Mouse (Mus musculus) limb, embryonic 15.5 days (tissue): ENCODE measurements around the gene Fgfr2. TPM values are rescaled to one million over a fixed set of nuclear protein-coding genes. Genes with fewer than 3 reads are reported as not detected.
A peak's percentile ranks its signal among the peaks of the same experiment; 100 is the strongest.

Experiments
- ATAC-seq: fragments of 200-750 bp; cut with Nextera tagmentation; 2 replicates; pipeline ENCODE4 v1.8.0; 2017; ENCODE audit warnings: low read depth, moderate TSS enrichment; ENCODE audit not compliant: insufficient number of reproducible peaks, low FRiP score, low TSS enrichment
- H3K27ac ChIP-seq: fragments of 300-500 bp; sonication (generic); 2 replicates; pipeline ENCODE4 v1.5.1; 2015; ENCODE audit warnings: moderate library complexity, mild to moderate bottlenecking, inconsistent platforms
- H3K27me3 ChIP-seq: fragments of 300-500 bp; sonication (generic); 2 replicates; pipeline ENCODE4 v1.6.1; 2015; ENCODE audit warnings: inconsistent platforms
- H3K36me3 ChIP-seq: fragments of 300-500 bp; sonication (generic); 2 replicates; pipeline ENCODE4 v1.6.1; 2015; ENCODE audit warnings: inconsistent platforms
- H3K4me1 ChIP-seq: fragments of 300-500 bp; sonication (generic); 2 replicates; pipeline ENCODE4 v1.6.1; 2015; ENCODE audit warnings: inconsistent platforms
- H3K4me2 ChIP-seq: fragments of 300-500 bp; sonication (generic); 2 replicates; pipeline ENCODE4 v1.6.1; 2015; ENCODE audit warnings: mild to moderate bottlenecking, inconsistent platforms
- H3K4me3 ChIP-seq: fragments of 300-500 bp; sonication (generic); 2 replicates; pipeline ENCODE4 v1.5.1; 2015; ENCODE audit warnings: mild to moderate bottlenecking, inconsistent platforms
- H3K9ac ChIP-seq: fragments of 300-500 bp; sonication (generic); 2 replicates; pipeline ENCODE4 v1.6.1; 2015; ENCODE audit warnings: inconsistent platforms
- H3K9me3 ChIP-seq: fragments of 300-500 bp; sonication (generic); 2 replicates; pipeline ENCODE4 v1.6.1; 2016; ENCODE audit warnings: inconsistent platforms
- WGBS: fragments of 180-500 bp; shearing (Covaris S2); methylation state at CpG from one replicate; pipeline ENCODE4 v1.1.7; 2015; 5-methylcytosine and 5-hydroxymethylcytosine counted together
- polyA plus RNA-seq: library from polyadenylated mRNA; unstranded; fragments of >200 nt; fragmentation: Nextera tagmentation; extraction: Ambion mirVana; gene quantifications from 2 replicates; pipeline ENCODE4 v1.2.1, GENCODE M21; 2015

Gene Fgfr2
- polyA plus RNA-seq, 1 experiment from 2014 or later, result 101 TPM

DNA sequence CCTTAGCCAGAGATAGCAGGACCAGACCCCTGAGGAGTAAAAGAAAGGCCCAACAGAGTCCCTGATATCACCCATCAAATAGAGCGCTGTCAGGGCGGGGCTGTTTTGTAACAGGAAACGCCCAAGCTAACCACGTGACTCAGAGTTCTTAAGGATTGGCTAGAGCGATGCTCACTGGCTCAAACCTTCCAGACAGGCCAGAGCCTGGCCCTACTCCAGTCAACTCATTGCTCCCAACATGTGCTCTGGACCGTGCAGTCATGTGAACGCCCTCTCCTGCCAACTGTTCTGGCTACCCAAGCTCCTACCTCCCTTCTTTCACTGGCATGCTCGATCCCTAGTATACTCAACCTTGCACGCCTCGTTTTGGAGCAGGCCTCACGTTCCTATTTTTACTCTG, 399.2 kb downstream of the Fgfr2 start:
- Histone ChIP-seq H3K4me2 (no peak overlapping the region), H3K4me3 (no peak overlapping the region), H3K9me3 (no peaks in the 10 kb centered on the region), H3K27ac (peak overlapping the region; percentile 43), H3K36me3 (no peaks in the 10 kb centered on the region), H3K9ac (no peak overlapping the region), H3K27me3 (no peaks in the 10 kb centered on the region), H3K4me1 (peaks cover 35% of the 10 kb centered on the region)
- ATAC-seq, result peak; percentile 80
- 61% methylated on average over 11 of the region's 11 CpGs for WGBS

DNA sequence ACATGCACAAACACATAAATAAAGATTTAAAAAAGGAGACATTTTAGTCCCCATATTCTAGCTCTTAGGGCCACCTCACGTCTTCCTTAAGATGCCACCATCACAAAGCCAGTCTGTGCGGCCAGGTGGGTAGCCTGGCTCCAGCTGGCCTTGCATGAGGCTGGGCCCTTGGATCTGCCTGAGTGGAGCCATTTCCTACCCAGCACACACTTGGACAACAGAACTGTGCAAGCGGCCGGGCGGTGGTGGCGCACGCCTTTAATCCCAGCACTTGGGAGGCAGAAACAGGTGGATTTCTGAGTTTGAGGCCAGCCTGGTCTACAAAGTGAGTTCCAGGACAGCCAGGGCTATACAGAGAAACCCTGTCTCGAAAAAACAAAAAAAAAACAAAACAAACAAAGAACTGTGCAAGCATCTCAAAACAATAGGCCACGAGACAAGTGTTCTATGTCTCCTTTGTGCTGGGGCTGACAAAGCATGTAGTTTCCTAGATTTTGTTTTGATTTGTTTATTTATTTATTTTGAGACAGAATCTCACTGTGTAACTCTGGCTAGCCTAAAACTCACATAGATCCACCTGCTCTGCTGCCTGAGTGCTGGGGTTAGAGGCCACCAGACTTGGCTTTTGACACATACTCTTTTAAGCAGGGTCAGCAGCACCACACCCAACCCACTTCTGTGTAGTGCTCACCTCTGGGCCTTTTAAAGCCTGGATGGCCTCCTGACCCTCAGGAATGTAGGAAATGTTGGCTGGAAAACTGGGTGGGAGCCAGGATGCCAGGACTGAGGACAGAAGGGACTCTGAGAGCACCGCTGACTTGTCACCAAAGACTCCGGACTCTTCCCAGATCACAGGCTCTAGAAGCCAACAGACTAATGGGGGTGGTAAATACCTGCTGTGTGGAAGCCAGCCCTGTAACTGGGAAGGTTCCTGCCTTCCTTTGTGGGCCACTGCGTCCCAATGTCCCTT, 400.5 kb downstream of the Fgfr2 start:
- H3K4me3 ChIP-seq, result no peak overlapping the region
- no peaks in the 10 kb centered on the region for H3K36me3 ChIP-seq
- no peak overlapping the region for H3K4me2 ChIP-seq
- WGBS, result 91% methylated on average over 12 of the region's 12 CpGs
- H3K9ac ChIP-seq, result no peak overlapping the region
- H3K4me1 ChIP-seq, result peaks cover 36% of the 10 kb centered on the region
- H3K27me3 ChIP-seq, result no peaks in the 10 kb centered on the region
- no peaks in the 10 kb centered on the region for H3K9me3 ChIP-seq
- no peak overlapping the region for H3K27ac ChIP-seq
- no peak for ATAC-seq

DNA sequence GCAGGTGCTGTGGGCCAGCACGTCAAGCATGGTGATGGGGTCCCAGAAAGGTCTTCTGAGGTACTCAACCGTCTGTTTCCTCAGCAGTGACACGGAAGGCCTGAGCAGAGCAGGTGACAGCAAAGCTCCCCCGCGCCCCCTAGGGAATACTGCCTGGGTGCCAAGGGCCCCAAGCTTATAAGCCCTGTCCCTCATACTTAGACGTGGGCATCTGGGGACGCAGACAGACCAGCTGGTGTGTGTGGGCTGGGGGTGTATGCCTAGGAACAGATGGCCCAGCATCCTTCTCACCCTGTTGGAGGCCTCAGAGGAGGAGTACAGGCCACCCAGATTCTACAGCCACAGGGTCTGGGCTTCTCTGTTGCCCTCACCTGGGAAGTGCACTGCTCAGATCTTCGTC, 402.6 kb downstream of the Fgfr2 start:
- Histone ChIP-seq H3K4me1 (peaks cover 36% of the 10 kb centered on the region), H3K27ac (0 out of 2 replicates have a peak overlapping the region, but pooled peaks have one; percentile 17), H3K4me3 (no peak overlapping the region), H3K27me3 (no peaks in the 10 kb centered on the region), H3K9ac (no peak overlapping the region), H3K9me3 (no peaks in the 10 kb centered on the region), H3K36me3 (peaks cover 1% of the 10 kb centered on the region; the same call in 1 of the 2 replicates), H3K4me2 (no peak overlapping the region)
- no peak for ATAC-seq
- WGBS, result 70% methylated on average over 8 of the region's 8 CpGs

DNA sequence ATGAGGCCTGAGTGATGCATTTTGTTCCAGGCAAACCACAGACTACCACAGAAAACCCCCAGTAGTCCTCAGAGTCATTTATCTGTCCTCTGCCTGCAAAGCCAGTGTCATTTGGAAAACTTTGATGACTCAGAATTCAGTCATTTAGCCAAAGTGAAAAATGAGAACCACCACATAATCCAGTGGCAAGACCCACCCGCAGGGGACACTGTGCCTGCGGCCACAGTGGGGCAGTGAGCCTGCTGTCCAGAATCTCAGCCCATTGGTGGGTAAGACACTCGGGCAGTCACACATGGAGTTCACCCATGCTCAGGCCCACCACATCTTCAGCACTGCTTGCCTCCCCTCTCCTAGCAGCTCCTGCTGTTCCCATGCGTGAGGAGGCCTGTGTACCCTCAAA, 403.6 kb downstream of the Fgfr2 start:
- Histone ChIP-seq H3K4me3 (no peak overlapping the region), H3K9me3 (no peaks in the 10 kb centered on the region), H3K27ac (0 out of 2 replicates have a peak overlapping the region, but pooled peaks have one; percentile 17), H3K9ac (no peak overlapping the region), H3K27me3 (no peaks in the 10 kb centered on the region), H3K4me2 (no peak overlapping the region), H3K4me1 (peaks cover 40% of the 10 kb centered on the region), H3K36me3 (peaks cover 9% of the 10 kb centered on the region)
- WGBS, result 81% methylated on average over 4 of the region's 4 CpGs
- no peak for ATAC-seq

DNA sequence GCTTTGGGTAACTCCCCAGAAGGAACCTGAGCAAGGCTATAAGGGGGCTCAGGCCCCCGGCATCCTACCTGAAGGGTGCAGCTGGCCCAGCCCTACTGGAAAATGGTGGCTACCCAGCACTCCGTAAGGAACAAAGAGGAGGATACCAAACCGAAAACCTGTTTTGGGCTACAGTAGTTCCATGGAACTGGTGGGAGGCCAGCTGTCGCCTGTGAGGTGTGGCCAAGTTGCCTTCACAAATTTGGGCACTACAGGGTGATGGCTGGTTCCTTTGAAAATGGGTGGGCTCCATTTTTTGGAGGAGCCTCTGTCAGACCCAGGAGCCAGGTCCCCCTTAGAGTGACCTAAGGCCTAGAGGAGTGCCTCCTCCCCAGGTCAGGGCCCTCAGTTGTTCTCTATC, 407.9 kb downstream of the Fgfr2 start:
- no peak overlapping the region for H3K4me2 ChIP-seq
- peaks cover 45% of the 10 kb centered on the region for H3K4me1 ChIP-seq
- H3K4me3 ChIP-seq, result no peak overlapping the region
- H3K36me3 ChIP-seq, result peaks cover 13% of the 10 kb centered on the region
- H3K9ac ChIP-seq, result no peak overlapping the region
- H3K27ac ChIP-seq, result peak overlapping the region; percentile 78; the same call in 1 of the 2 replicates
- 97% methylated on average over 4 of the region's 4 CpGs for WGBS
- ATAC-seq, result no peak
- no peaks in the 10 kb centered on the region for H3K27me3 ChIP-seq
- H3K9me3 ChIP-seq, result no peaks in the 10 kb centered on the region

DNA sequence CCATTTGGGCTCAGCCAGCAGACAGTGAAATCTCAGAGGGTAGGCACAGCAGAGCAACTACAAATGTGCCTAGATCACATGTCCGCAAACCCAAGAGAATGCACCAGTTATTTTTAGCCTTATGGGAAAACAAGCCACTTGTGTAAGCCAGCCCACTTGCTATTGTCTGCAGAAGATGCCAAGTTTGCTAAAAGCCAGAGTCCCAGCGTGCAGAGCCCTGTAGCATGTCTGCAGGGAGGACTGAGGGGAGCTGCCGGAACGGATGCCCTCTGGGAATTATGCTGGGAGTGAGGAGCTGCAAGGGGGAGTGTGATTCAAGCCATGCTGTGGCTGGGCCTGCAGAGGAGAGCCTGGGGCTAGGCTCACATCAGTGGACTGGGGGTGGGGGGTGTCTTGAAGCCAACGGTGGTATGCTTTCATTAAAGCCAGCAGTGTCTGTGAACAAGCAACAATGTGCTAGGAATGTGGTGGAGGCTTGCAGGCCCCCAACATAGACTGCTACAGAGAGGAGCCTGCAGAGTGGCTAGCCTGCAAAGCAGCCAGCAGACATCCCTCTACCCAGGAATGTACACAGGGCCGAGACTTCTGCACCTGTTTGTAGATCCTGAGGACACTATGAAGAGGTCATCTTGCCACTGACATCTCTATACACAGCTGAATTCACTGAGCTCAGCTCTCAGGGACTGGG, 408.8 kb downstream of the Fgfr2 start:
- Histone ChIP-seq H3K36me3 (peaks cover 13% of the 10 kb centered on the region), H3K27ac (peak overlapping the region; percentile 78), H3K27me3 (no peaks in the 10 kb centered on the region), H3K4me1 (peaks cover 41% of the 10 kb centered on the region), H3K4me3 (no peak overlapping the region), H3K9ac (no peak overlapping the region), H3K9me3 (no peaks in the 10 kb centered on the region), H3K4me2 (no peak overlapping the region)
- 27% methylated on average over 6 of the region's 6 CpGs for WGBS
- peak; percentile 25; the same call in 1 of the 2 replicates for ATAC-seq

DNA sequence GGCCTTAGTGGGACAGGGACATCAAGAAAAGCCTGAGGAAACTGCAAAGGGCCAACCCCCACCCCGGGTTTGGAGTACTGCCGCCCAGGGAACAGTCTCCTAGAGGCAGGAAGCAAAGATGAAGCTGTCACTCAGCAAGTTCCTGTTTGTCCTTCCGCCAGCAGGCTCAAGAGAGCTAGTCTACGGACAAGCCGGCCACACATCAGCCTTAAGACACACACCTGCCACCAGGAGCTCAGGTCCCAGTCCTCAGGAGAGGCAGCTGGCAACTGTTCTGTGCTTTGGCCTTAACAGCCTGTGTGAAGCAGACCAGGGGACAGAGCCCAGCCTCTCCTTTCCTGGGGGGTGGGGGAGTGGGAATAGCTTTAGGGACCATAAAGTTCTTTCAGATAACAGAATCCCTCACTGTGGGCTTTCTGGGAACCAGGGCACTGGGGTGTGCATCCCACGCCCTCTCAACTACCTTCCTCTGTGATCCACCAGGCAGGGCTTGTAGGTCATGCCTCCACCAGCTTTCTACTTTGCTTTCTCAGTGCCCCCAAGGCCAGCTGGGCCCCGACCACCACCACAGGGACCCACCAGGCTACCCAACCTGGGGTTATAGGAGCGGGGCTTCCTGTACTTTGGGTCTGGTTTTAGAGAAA, 409.5 kb downstream of the Fgfr2 start:
- H3K4me1 ChIP-seq, result peaks cover 41% of the 10 kb centered on the region
- H3K36me3 ChIP-seq, result peaks cover 13% of the 10 kb centered on the region
- H3K4me3 ChIP-seq, result no peak overlapping the region
- no peak overlapping the region for H3K4me2 ChIP-seq
- WGBS, result 73% methylated on average over 8 of the region's 8 CpGs
- no peak for ATAC-seq
- no peaks in the 10 kb centered on the region for H3K27me3 ChIP-seq
- H3K9me3 ChIP-seq, result no peaks in the 10 kb centered on the region
- H3K27ac ChIP-seq, result peak overlapping the region; percentile 78
- no peak overlapping the region for H3K9ac ChIP-seq

DNA sequence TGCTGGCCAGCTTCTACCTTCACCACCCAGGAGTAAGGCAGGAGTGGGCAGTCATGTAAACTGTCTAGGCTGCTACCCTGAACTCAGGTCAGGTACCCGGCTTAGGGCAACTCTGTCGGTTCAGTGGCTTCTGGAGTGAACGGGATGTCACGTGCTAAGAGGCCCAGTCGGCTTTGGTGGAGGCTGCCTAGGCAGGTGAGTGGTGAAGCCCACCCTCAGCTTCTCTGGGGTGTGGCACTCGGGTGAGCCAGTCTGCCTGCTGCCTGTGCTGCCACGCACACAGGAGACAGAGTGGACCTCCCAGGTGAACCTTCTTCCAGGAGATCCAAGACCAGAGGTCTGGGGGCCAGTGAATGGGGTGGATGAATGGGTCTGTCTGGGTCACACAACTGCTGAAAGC, 410.2 kb downstream of the Fgfr2 start:
- Histone ChIP-seq H3K27me3 (no peaks in the 10 kb centered on the region), H3K9ac (no peak overlapping the region), H3K4me1 (peaks cover 41% of the 10 kb centered on the region), H3K4me3 (no peak overlapping the region), H3K36me3 (peaks cover 13% of the 10 kb centered on the region), H3K9me3 (no peaks in the 10 kb centered on the region), H3K4me2 (no peak overlapping the region), H3K27ac (peak overlapping the region; percentile 39; the same call in 1 of the 2 replicates)
- WGBS, result 75% methylated on average over 7 of the region's 7 CpGs
- ATAC-seq, result no peak

DNA sequence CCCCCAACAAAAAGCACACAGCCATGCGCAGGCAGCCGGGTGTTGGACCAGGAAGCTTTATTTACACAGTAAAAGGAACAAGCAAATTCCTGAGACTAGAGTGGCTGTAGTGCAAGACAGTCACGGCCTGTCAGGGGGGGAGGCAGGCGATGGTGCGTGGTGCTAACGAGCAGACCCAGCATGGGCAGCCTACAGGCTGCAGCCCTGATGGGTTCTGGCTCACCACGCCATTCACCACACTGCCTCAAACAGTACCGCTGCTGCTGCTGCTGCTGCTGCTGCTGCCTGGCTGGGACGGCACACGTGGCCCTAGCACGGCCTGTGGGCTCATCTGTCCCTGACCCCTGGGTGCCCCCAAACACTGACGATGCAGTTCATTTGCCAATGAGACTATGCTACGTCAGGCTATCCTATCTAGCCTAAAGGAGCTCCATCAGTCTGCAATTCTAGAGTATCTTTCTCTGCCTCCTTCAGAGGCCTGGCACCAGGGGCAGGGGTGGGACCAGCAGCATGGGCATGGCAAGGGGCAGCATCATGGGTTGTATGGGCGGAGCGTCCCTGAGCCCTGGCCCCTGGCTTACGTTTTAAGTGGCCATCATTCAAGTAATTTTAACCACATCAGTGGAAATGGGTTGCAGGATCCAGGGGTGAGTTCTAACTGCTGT, 411.0 kb downstream of the Fgfr2 start:
- 34% methylated on average over 16 of the region's 16 CpGs for WGBS
- H3K4me1 ChIP-seq, result peaks cover 37% of the 10 kb centered on the region
- H3K4me3 ChIP-seq, result no peak overlapping the region
- no peak overlapping the region for H3K9ac ChIP-seq
- H3K27ac ChIP-seq, result 0 out of 2 replicates have a peak overlapping the region, but pooled peaks have one; percentile 33
- no peak overlapping the region for H3K4me2 ChIP-seq
- peaks cover 15% of the 10 kb centered on the region for H3K36me3 ChIP-seq
- ATAC-seq, result no peak; the same call in 1 of the 2 replicates
- no peaks in the 10 kb centered on the region for H3K9me3 ChIP-seq
- H3K27me3 ChIP-seq, result no peaks in the 10 kb centered on the region

DNA sequence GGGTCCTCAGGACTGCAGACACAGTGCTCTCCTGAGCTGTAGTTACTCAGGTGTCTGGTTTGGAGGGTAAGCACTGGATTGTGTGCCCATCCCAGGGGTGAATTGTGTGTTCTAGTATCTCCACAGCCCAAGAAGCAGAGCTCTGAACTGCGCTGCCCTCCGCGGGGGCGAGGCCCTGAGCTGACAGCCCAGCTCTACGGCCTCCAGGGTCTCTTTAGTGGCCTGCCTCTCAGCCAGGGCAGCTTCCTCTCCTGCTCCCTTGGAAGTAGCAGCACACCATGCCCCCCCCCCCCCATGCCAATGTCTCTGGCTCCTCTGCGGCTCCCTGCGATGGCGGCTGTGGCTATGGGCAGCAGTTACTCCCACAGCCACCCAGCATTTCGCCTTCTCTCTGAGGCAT, 411.6 kb downstream of the Fgfr2 start:
- Histone ChIP-seq H3K9ac (no peak overlapping the region), H3K4me3 (no peak overlapping the region), H3K36me3 (peaks cover 15% of the 10 kb centered on the region), H3K27ac (no peak overlapping the region), H3K4me2 (no peak overlapping the region), H3K9me3 (no peaks in the 10 kb centered on the region), H3K27me3 (no peaks in the 10 kb centered on the region), H3K4me1 (peaks cover 37% of the 10 kb centered on the region)
- WGBS, result 67% methylated on average over 8 of the region's 9 CpGs
- no peak for ATAC-seq

DNA sequence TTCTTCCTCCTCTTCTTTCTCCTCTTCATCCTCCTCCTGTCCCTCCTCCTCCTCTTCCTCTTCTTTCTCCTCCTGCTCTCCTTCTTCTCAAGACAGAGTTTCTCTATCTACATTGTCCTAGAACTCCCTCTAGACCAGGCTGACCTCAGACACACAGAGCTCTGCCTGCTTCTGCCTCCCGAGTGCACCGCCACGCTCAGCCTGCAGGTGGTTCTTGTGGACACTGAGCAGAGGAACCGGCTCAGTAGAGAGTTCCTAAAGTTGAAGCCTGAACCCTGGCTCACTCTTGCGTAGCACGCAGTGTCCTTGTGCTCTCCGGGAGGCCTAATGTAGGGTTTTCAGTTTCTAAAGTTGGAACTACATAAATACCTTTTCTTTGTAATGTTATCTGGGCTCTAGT, 418.0 kb downstream of the Fgfr2 start:
- 92% methylated on average over 7 of the region's 7 CpGs for WGBS
- H3K4me2 ChIP-seq, result no peak overlapping the region
- H3K27ac ChIP-seq, result no peak overlapping the region
- no peak overlapping the region for H3K4me3 ChIP-seq
- no peak overlapping the region for H3K9ac ChIP-seq
- no peaks in the 10 kb centered on the region for H3K27me3 ChIP-seq
- peaks cover 3% of the 10 kb centered on the region for H3K4me1 ChIP-seq
- H3K9me3 ChIP-seq, result no peaks in the 10 kb centered on the region
- H3K36me3 ChIP-seq, result 0 out of 2 replicates have a peak, but pooled peaks cover 2% of the 10 kb centered on the region
- no peak for ATAC-seq
